ENCODE assay signal across 12 mouse cellular contexts in the genomic region with DNA sequence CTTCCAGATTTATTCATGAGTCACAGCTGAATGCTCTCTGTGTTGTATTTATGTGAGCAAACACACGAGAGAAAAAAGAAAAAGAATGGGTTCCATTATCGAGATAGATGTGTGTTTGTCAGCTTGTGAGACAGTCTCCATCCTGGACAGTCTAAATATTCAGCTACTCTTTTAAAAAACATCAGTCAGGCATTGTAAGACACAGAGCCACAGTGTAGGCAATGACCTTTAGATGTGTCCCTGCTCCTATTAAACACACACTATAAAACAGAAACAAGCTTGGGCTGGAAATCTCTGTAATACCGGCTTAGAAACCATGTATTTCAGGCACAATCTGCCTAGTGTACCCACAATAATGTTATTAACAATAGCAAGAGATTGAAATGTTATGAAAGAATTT.
"Had no signal": no experiment of that assay in that cellular context is flagged by ENCODE, and none has a peak within 500 bp of the region (broad histone marks: within the 10 kb centered on the region; RNA-seq: fewer than 3 reads in every experiment).

No protein-coding gene starts in this region.

- H3K27me3 ChIP-seq: limb, embryonic 13.5 days had no signal

- ATAC-seq: intestine, embryonic 16.5 days; lung, postnatal 0 days had no signal

- H3K4me3 ChIP-seq: limb, embryonic 13.5 days had no signal

- H3K36me3 ChIP-seq: limb, embryonic 13.5 days had no signal

- H3K9me3 ChIP-seq: limb, embryonic 13.5 days had no signal

- H3K27ac ChIP-seq: limb, embryonic 13.5 days; liver, embryonic 14.5 days; stomach, postnatal 0 days had no signal

- H3K4me2 ChIP-seq: limb, embryonic 13.5 days had no signal

- DNase-seq: kidney, postnatal 14 days; layer of hippocampus, postnatal 36 days; left cerebral cortex, postnatal 4 days; lung, adult 2 months; lung, postnatal 36 days; right cerebral cortex, postnatal 25 days; thymus, postnatal 4 days had no signal

- H3K9ac ChIP-seq: limb, embryonic 13.5 days; liver, embryonic 14.5 days had no signal
